Mouse (Mus musculus): ENCODE measurements around the gene Olfr726. TPM values are rescaled to one million over a fixed set of nuclear protein-coding genes. Genes with fewer than 3 reads are reported as not detected.

The Olfr726 gene
- polyA plus RNA-seq (2017; shearing (Covaris generic)) = not detected

DNA sequence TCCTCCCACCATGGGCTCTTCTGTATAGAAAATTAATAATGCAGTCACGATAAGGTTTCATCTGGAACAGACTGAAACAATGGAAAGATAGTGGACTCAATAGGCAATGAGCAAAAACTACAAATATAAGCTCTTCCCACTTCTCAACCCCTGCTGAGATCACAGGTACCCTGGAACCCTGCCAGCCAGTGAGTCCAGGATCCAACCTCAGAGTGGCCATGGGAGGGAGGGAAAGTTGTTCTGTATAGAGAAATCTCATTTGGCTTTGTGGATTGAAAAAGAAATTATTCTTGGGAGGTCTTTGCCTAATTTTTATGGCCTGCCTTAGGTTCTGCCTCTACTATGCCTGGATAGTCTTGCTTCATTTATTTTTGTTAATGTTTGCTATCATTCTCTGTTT is at the start of gene Olfr726:
Gene Olfr726 (minus strand): TSS at position 101 of the 400 bp plus-strand sequence.

DNA sequence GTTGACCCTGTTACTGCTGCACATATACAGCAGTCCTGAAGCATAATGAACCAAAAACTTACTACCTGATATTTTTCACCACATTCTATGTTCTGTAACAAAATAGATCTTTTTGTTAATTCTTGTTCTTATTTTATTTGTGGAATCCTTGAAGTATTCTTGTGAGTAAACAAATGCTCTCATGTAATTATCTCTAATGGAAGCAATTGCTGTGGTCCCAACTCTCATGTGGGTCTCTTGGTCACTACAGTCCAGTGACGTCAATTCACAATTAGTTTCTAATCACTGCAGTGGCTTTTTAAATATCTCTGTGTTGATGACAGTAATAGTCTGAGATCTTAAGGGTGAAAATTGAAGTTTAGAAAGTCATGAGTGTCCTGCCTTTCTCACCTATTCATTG is 32.1 kb upstream of the Olfr726 start, which contains the start of gene Olfr727:
Gene Olfr727 (plus strand): TSS at position 301 of the 400 bp plus-strand sequence.

DNA sequence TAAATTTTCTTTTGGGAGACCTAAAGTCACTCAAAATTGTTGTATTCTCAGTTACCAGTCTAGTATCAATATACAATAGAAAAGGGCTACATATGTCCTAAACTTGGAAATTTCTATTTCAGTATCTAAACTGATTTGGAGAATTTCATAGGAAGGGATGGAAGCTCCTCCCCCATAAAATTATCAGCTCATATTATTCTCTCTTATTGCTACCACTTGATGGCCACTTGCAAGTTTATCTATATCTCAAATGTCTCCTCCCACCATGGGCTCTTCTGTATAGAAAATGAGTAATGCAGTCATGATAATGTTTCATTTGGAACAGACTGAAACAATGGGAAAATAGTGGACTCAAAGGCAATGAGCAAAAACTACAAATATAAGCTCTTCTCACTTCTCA is 50.5 kb downstream of the Olfr726 start, which contains the start of gene Olfr725:
Gene Olfr725 (minus strand): TSS at position 101 of the 400 bp plus-strand sequence.

Other genes with a start within 250 kb of the Olfr726 start
- not detected for gene Olfr722, start 189.0 kb downstream of the Olfr726 start, polyA plus RNA-seq (2017; shearing (Covaris generic))
- not detected for gene Olfr723, start 159.2 kb downstream of the Olfr726 start, polyA plus RNA-seq (2017; shearing (Covaris generic))
- gene Olfr724, start 127.7 kb downstream of the Olfr726 start, polyA plus RNA-seq (2017; shearing (Covaris generic)) = not detected
- not detected for gene Olfr725, start 50.6 kb downstream of the Olfr726 start, polyA plus RNA-seq (2017; shearing (Covaris generic))
- 0.63 TPM for gene Olfr727, start 32.2 kb upstream of the Olfr726 start, polyA plus RNA-seq (2017; shearing (Covaris generic))
- gene Olfr728, start 51.7 kb upstream of the Olfr726 start, polyA plus RNA-seq (2017; shearing (Covaris generic)) = 0.52 TPM
- not detected for gene Olfr729, start 62.0 kb upstream of the Olfr726 start, polyA plus RNA-seq (2017; shearing (Covaris generic))
- gene Olfr730, start 97.2 kb upstream of the Olfr726 start, polyA plus RNA-seq (2017; shearing (Covaris generic)) = not detected
- not detected for gene Olfr731, start 150.9 kb upstream of the Olfr726 start, polyA plus RNA-seq (2017; shearing (Covaris generic))
- not detected for gene Olfr732, start 193.3 kb upstream of the Olfr726 start, polyA plus RNA-seq (2017; shearing (Covaris generic))
- gene Olfr733, start 210.6 kb upstream of the Olfr726 start, polyA plus RNA-seq (2017; shearing (Covaris generic)) = 0.15 TPM
- gene Olfr734, start 235.8 kb upstream of the Olfr726 start, polyA plus RNA-seq (2017; shearing (Covaris generic)) = not detected